Mouse (Mus musculus) liver, embryonic 14.5 days (tissue): Measurements from ENCODE around the gene 5830473C10Rik. TPM values are rescaled to one million over a fixed set of nuclear protein-coding genes. Genes with fewer than 3 reads are reported as not detected.
A peak's percentile ranks its signal among the peaks of the same experiment; 100 is the strongest.

Source experiments
- ATAC-seq: fragments of 200-750 bp; cut with Nextera tagmentation; 2 replicates; pipeline ENCODE4 v1.8.0; 2017; ENCODE audit warnings: moderate number of reproducible peaks, mild to moderate bottlenecking, moderate library complexity; ENCODE audit not compliant: insufficient read depth
- DNase-seq, 3 experiments: peaks; one replicate each; pipeline ENCODE4 v3.0.0-alpha.2; 2012 to 2013; ENCODE audit warnings: low read depth in 3 of 3, low spot score in 3 of 3
- H3K27ac ChIP-seq: fragments of 300-500 bp; sonication (generic); 2 replicates; pipeline ENCODE4 v1.5.1; 2014; ENCODE audit warnings: moderate library complexity, mild to moderate bottlenecking, control low read depth, inconsistent platforms
- H3K27me3 ChIP-seq: fragments of 300-500 bp; sonication (generic); 2 replicates; pipeline ENCODE4 v1.6.1; 2014; ENCODE audit warnings: mild to moderate bottlenecking, low read length, moderate library complexity; ENCODE audit not compliant: control insufficient read depth, insufficient read depth
- H3K36me3 ChIP-seq: fragments of 300-500 bp; sonication (generic); replicated peaks from 2 replicates; pipeline ENCODE4 v1.6.1; 2014; ENCODE audit warnings: low read depth; ENCODE audit not compliant: control insufficient read depth, insufficient read depth
- H3K4me1 ChIP-seq, 2 experiments: fragments of 200-500 bp in 1 of 2; fragments of 300-500 bp in 1 of 2; sonication (generic) in 1 of 2; replicated peaks; 2 replicates each; pipeline ENCODE4 v1.6.1; 2012 to 2014; ENCODE audit warnings: antibody characterized with exemption in 1 of 2, inconsistent platforms in 1 of 2, low read length in 1 of 2; ENCODE audit not compliant: control insufficient read depth in 2 of 2, insufficient read depth in 2 of 2
- H3K4me2 ChIP-seq: fragments of 300-500 bp; sonication (generic); 2 replicates; pipeline ENCODE4 v1.6.1; 2014; ENCODE audit warnings: low read depth, mild to moderate bottlenecking, control low read depth, moderate library complexity
- H3K4me3 ChIP-seq, 2 experiments: fragments of 200-500 bp in 1 of 2; fragments of 300-500 bp in 1 of 2; sonication (generic) in 1 of 2; 2 replicates each; pipeline ENCODE4 v1.5.1; 2012 to 2014; ENCODE audit warnings: low read depth in 2 of 2, low read length in 2 of 2, mild to moderate bottlenecking in 2 of 2, control low read depth in 1 of 2, inconsistent platforms in 1 of 2, moderate library complexity in 1 of 2; ENCODE audit not compliant: insufficient read depth in 1 of 2
- H3K9ac ChIP-seq: fragments of 300-500 bp; sonication (generic); replicated peaks from 2 replicates; pipeline ENCODE4 v1.6.1; 2014; ENCODE audit warnings: mild to moderate bottlenecking, control low read depth, moderate library complexity
- H3K9me3 ChIP-seq: fragments of 300-500 bp; sonication (generic); 2 replicates; pipeline ENCODE4 v1.6.1; 2016; ENCODE audit warnings: low read length, mixed read lengths; ENCODE audit not compliant: control insufficient read depth
- CTCF ChIP-seq: IDR thresholded peaks from 2 replicates; pipeline ENCODE4 v1.5.1; 2016; ENCODE audit warnings: antibody characterized with exemption, low read depth, control low read depth
- EP300 ChIP-seq: IDR thresholded peaks from 2 replicates; pipeline ENCODE4 v1.6.1; 2016; ENCODE audit warnings: antibody characterized with exemption, low read depth
- WGBS: fragments of 180-500 bp; shearing (Covaris S2); extraction: QIAGEN DNeasy Blood & Tissue Kit; methylation state at CpG from one replicate; pipeline ENCODE4 v1.1.7; 2014; ENCODE audit not compliant: insufficient replicate concordance; 5-methylcytosine and 5-hydroxymethylcytosine counted together
- polyA plus RNA-seq, 2 experiments: library from polyadenylated mRNA; depleted of rRNA in 1 of 2; stranded (reverse) in 1 of 2; unstranded in 1 of 2; fragments of >200 nt; fragmentation: Nextera tagmentation in 1 of 2; extraction: Ambion mirVana in 1 of 2; gene quantifications; 2 replicates each; pipeline versions ENCODE4 v1.2.1 to v1.2.3; 2012 to 2014

Gene 5830473C10Rik
- 0.79 and 0.85 TPM in 2 replicates for polyA plus RNA-seq (2012; rRNA removed)
- polyA plus RNA-seq (2014; fragmentation: Nextera tagmentation; extraction: Ambion mirVana) = 0.53 and 0.72 TPM in 2 replicates

- H3K4me2 ChIP-seq = no peak within 1 kb of the TSS
- H3K27me3 ChIP-seq = no peaks in the 10 kb centered on the region
- no peak within 1 kb of the TSS; the same call in 1 of the 2 replicates for H3K27ac ChIP-seq
- H3K36me3 ChIP-seq = no peaks in the 10 kb centered on the region
- H3K9me3 ChIP-seq = no peaks in the 10 kb centered on the region
- ATAC-seq (peak; percentile 51; the same call in 1 of the 2 replicates), DNase-seq (peak in 1 of 3 experiments; percentile 10)
- peaks cover 0 to 4% of the 10 kb centered on the region in 2 experiments; a peak in 1 of 4 replicates for H3K4me1 ChIP-seq
- TF ChIP-seq CTCF (no peak), EP300 (no peak)
- H3K4me3 ChIP-seq = no peak within 1 kb of the TSS
- WGBS = 53% methylated on average over 6 of the region's 6 CpGs
- no peak within 1 kb of the TSS for H3K9ac ChIP-seq
These were observed at the start of gene 5830473C10Rik for GRCm38 (mm10) chr5:90560743-90561142. 5830473C10Rik (plus strand) TSS chr5:90561107.

- H3K27me3 ChIP-seq = no peaks in the 10 kb centered on the region
- no peak overlapping the region for H3K27ac ChIP-seq
- WGBS = 51% methylated on average over 6 of the region's 6 CpGs
- H3K4me1 ChIP-seq = no peaks in the 10 kb centered on the region
- DNase-seq (no peak), ATAC-seq (no peak)
- H3K9ac ChIP-seq = no peak overlapping the region
- no peak overlapping the region for H3K4me3 ChIP-seq
- H3K36me3 ChIP-seq = no peaks in the 10 kb centered on the region
- H3K9me3 ChIP-seq = no peaks in the 10 kb centered on the region
- 0 out of 2 replicates have a peak, but pooled peaks have one; percentile 3 for TF ChIP-seq CTCF
- no peak for TF ChIP-seq EP300
- H3K4me2 ChIP-seq = no peak overlapping the region
These were observed 48.5 kb upstream of the 5830473C10Rik start for GRCm38 (mm10) chr5:90512288-90512955.

GRCm38 (mm10) chr5:90515561-90515960, 45.3 kb upstream of the 5830473C10Rik start:
- DNase-seq (no peak), ATAC-seq (no peak)
- Histone ChIP-seq H3K4me3 (no peak overlapping the region), H3K9ac (no peak overlapping the region), H3K4me1 (no peaks in the 10 kb centered on the region), H3K27me3 (no peaks in the 10 kb centered on the region), H3K9me3 (no peaks in the 10 kb centered on the region), H3K36me3 (no peaks in the 10 kb centered on the region), H3K27ac (no peak overlapping the region), H3K4me2 (no peak overlapping the region)
- 64% methylated on average over 6 of the region's 6 CpGs for WGBS
- TF ChIP-seq EP300 = no peak
- no peak for TF ChIP-seq CTCF

GRCm38 (mm10) chr5:90518356-90519100, 42.4 kb upstream of the 5830473C10Rik start, which contains the start of gene Afm:
Afm (plus strand) TSS chr5:90518932.
- TF ChIP-seq EP300 (no peak), CTCF (no peak)
- Histone ChIP-seq H3K27me3 (no peaks in the 10 kb centered on the region), H3K4me1 (0 out of 4 replicates have a peak, but pooled peaks cover 0 to 1% of the 10 kb centered on the region in 2 experiments), H3K27ac (no peak within 1 kb of the TSS), H3K4me3 (peak within 1 kb of the TSS in 1 of 2 experiments; percentile 4; a peak in 1 of 4 replicates), H3K9ac (no peak within 1 kb of the TSS), H3K9me3 (no peaks in the 10 kb centered on the region), H3K4me2 (peak within 1 kb of the TSS; percentile 31), H3K36me3 (no peaks in the 10 kb centered on the region)
- DNase-seq (no peak), ATAC-seq (no peak)
- WGBS = 60% methylated on average over 6 of the region's 6 CpGs

- ATAC-seq = no peak
- Histone ChIP-seq H3K9ac (no peak overlapping the region), H3K4me3 (no peak overlapping the region), H3K9me3 (no peaks in the 10 kb centered on the region), H3K36me3 (no peaks in the 10 kb centered on the region), H3K4me1 (peaks cover 0 to under 1% of the 10 kb centered on the region in 2 experiments; a peak in 1 of 4 replicates), H3K4me2 (no peak overlapping the region), H3K27ac (no peak overlapping the region), H3K27me3 (no peaks in the 10 kb centered on the region)
- no peak for DNase-seq
- TF ChIP-seq CTCF = no peak
- no peak for TF ChIP-seq EP300
- 64% methylated on average over 8 of the region's 8 CpGs for WGBS
These were observed 9.7 kb upstream of the 5830473C10Rik start for GRCm38 (mm10) chr5:90551191-90551590.
